Mouse (Mus musculus) limb, embryonic 14.5 days (tissue): ENCODE data around the gene Olfr1186. TPM values are rescaled to one million over a fixed set of nuclear protein-coding genes. Genes with fewer than 3 reads are reported as not detected.
"Not testable (repeated sequence)": the region's sequence is repeated elsewhere in the genome, so short reads cannot be mapped to it uniquely, and the experiment has no call there.

ENCODE experiments used
- ATAC-seq: fragments of 200-750 bp; cut with Nextera tagmentation; 2 replicates; pipeline ENCODE4 v1.8.0; 2017; ENCODE audit warnings: low read depth, moderate number of reproducible peaks, moderate TSS enrichment; ENCODE audit not compliant: low FRiP score
- DNase-seq: peaks from one replicate; pipeline ENCODE4 v3.0.0-alpha.2; 2015; ENCODE audit warnings: low spot score
- H3K27ac ChIP-seq: fragments of 300-500 bp; sonication (generic); replicated peaks from 2 replicates; pipeline ENCODE4 v1.5.1; 2014; ENCODE audit warnings: low read depth, mild to moderate bottlenecking, low read length, moderate library complexity, mixed read lengths
- H3K27me3 ChIP-seq: fragments of 300-500 bp; sonication (generic); 2 replicates; pipeline ENCODE4 v1.6.1; 2014; ENCODE audit warnings: low read length, mixed read lengths; ENCODE audit not compliant: control insufficient read depth, insufficient read depth
- H3K36me3 ChIP-seq: fragments of 300-500 bp; sonication (generic); 2 replicates; pipeline ENCODE4 v1.6.1; 2014; ENCODE audit warnings: mild to moderate bottlenecking, low read length, moderate library complexity, mixed read lengths; ENCODE audit not compliant: control insufficient read depth, insufficient read depth
- H3K4me1 ChIP-seq: fragments of 300-500 bp; sonication (generic); 2 replicates; pipeline ENCODE4 v1.6.1; 2014; ENCODE audit warnings: antibody characterized with exemption, low read length, mixed read lengths; ENCODE audit not compliant: control insufficient read depth, insufficient read depth
- H3K4me2 ChIP-seq: fragments of 300-500 bp; sonication (generic); replicated peaks from 2 replicates; pipeline ENCODE4 v1.6.1; 2014; ENCODE audit warnings: low read depth, mild to moderate bottlenecking, low read length, moderate library complexity; ENCODE audit not compliant: severe bottlenecking
- H3K4me3 ChIP-seq: fragments of 300-500 bp; sonication (generic); replicated peaks from 2 replicates; pipeline ENCODE4 v1.5.1; 2014; ENCODE audit warnings: low read length
- H3K9ac ChIP-seq: fragments of 300-500 bp; sonication (generic); 2 replicates; pipeline ENCODE4 v1.6.1; 2014; ENCODE audit warnings: mild to moderate bottlenecking, low read depth, low read length, moderate library complexity; ENCODE audit not compliant: severe bottlenecking
- H3K9me3 ChIP-seq: fragments of 300-500 bp; sonication (generic); 2 replicates; pipeline ENCODE4 v1.6.1; 2016; ENCODE audit warnings: low read length; ENCODE audit not compliant: control insufficient read depth
- POLR2A ChIP-seq: fragments of 200-500 bp; IDR thresholded peaks from 2 replicates; pipeline ENCODE4 v1.8.0; 2012; ENCODE audit warnings: inconsistent platforms, mild to moderate bottlenecking, moderate library complexity, borderline replicate concordance; ENCODE audit not compliant: insufficient read depth, insufficient read length; ENCODE audit errors: extremely low read depth
- WGBS: fragments of 180-500 bp; shearing (Covaris S2); extraction: QIAGEN DNeasy Blood & Tissue Kit; methylation state at CpG from one replicate; pipeline ENCODE4 v1.1.7; 2014; 5-methylcytosine and 5-hydroxymethylcytosine counted together
- polyA plus RNA-seq, 2 experiments: library from polyadenylated mRNA; depleted of rRNA in 1 of 2; stranded (reverse) in 1 of 2; unstranded in 1 of 2; fragments of >200 nt; fragmentation: Nextera tagmentation in 1 of 2; extraction: Ambion mirVana in 1 of 2; gene quantifications; 2 replicates each; pipeline versions ENCODE4 v1.2.1 to v1.2.3; 2012 to 2014

Olfr1186 gene
- polyA plus RNA-seq (2012; rRNA removed), result not detected in 2 replicates
- not detected in 2 replicates for polyA plus RNA-seq (2014; fragmentation: Nextera tagmentation; extraction: Ambion mirVana)

DNA sequence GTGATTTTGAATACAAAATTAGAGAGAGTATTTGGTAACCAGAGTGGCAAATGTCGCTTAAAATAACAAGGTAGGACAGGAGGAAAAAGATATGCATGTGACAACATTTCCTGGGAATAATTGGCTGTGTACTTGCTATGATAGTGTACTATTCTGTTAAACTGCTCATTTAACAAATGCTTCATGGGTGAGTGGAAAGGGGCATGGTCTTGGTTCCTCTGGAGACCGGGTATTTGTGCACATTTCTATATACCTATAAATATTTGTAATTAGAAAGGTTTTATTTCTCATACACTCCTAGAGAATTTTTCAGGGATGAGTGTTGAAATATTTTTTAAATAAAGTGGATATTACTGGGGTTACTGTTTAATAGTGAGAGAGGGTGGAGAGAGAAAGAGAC, at the start of gene Olfr1186:
Gene Olfr1186 (plus strand): TSS at position 301 of the 400 bp plus-strand sequence.
- Histone ChIP-seq H3K27me3 (no peaks in the 10 kb centered on the region), H3K4me1 (no peaks in the 10 kb centered on the region), H3K27ac (no peak within 1 kb of the TSS), H3K9ac (no peak within 1 kb of the TSS), H3K9me3 (no peaks in the 10 kb centered on the region), H3K4me3 (no peak within 1 kb of the TSS), H3K4me2 (no peak within 1 kb of the TSS), H3K36me3 (no peaks in the 10 kb centered on the region)
- DNase-seq, result no peak
- no peak for TF ChIP-seq POLR2A
- ATAC-seq, result no peak
- WGBS, result 85% methylated on average over 2 of the region's 2 CpGs

- H3K36me3 ChIP-seq, result no peaks in the 10 kb centered on the region
- H3K27me3 ChIP-seq, result no peaks in the 10 kb centered on the region
- no peaks in the 10 kb centered on the region for H3K9me3 ChIP-seq
- no peak within 1 kb of the TSS for H3K4me3 ChIP-seq
- ATAC-seq (no peak), DNase-seq (no peak)
- no peak for TF ChIP-seq POLR2A
- H3K9ac ChIP-seq, result no peak within 1 kb of the TSS
- H3K4me2 ChIP-seq, result no peak within 1 kb of the TSS
- WGBS, result 85% methylated on average over 2 of the region's 2 CpGs
- H3K27ac ChIP-seq, result no peak within 1 kb of the TSS
- H3K4me1 ChIP-seq, result no peaks in the 10 kb centered on the region
Measured at GRCm38 (mm10) chr2:88483298-88483697, 35.1 kb upstream of the Olfr1186 start, which contains the start of gene Olfr1184. Gene Olfr1184 (plus strand): TSS chr2:88483598.

- H3K27ac ChIP-seq, result no peak within 1 kb of the TSS
- H3K36me3 ChIP-seq, result no peaks in the 10 kb centered on the region
- 77% methylated on average over 2 of the region's 2 CpGs for WGBS
- DNase-seq, result no peak
- TF ChIP-seq POLR2A, result no peak
- no peak within 1 kb of the TSS for H3K4me2 ChIP-seq
- H3K4me3 ChIP-seq, result no peak within 1 kb of the TSS
- no peak within 1 kb of the TSS for H3K9ac ChIP-seq
- H3K4me1 ChIP-seq, result no peaks in the 10 kb centered on the region
- H3K9me3 ChIP-seq, result no peaks in the 10 kb centered on the region
- no peak for ATAC-seq
- no peaks in the 10 kb centered on the region for H3K27me3 ChIP-seq
Measured at GRCm38 (mm10) chr2:88493020-88493419, 25.3 kb upstream of the Olfr1186 start, which contains the start of gene Olfr1185-ps1. Gene Olfr1185-ps1 (plus strand): TSS chr2:88493320.

- no peak overlapping the region for H3K4me2 ChIP-seq
- ATAC-seq (no peak), DNase-seq (no peak)
- H3K4me3 ChIP-seq, result no peak overlapping the region
- H3K4me1 ChIP-seq, result no peaks in the 10 kb centered on the region
- H3K9me3 ChIP-seq, result no peaks in the 10 kb centered on the region
- H3K36me3 ChIP-seq, result no peaks in the 10 kb centered on the region
- no peak for TF ChIP-seq POLR2A
- H3K27me3 ChIP-seq, result no peaks in the 10 kb centered on the region
- no peak overlapping the region for H3K9ac ChIP-seq
- WGBS, result 70% methylated on average over 3 of the region's 3 CpGs
- H3K27ac ChIP-seq, result no peak overlapping the region
Measured at GRCm38 (mm10) chr2:88525720-88526119, 7.4 kb downstream of the Olfr1186 start.

GRCm38 (mm10) chr2:88556635-88557034, 38.3 kb downstream of the Olfr1186 start, which contains the start of gene Olfr1188:
Gene Olfr1188 (plus strand): TSS chr2:88556935.
- no peak for ATAC-seq

GRCm38 (mm10) chr2:88572696-88573095, 54.3 kb downstream of the Olfr1186 start:
- WGBS, result 92% methylated on average over 12 of the region's 12 CpGs
- ATAC-seq, DNase-seq, H3K4me3 ChIP-seq, H3K27me3 ChIP-seq, H3K36me3 ChIP-seq, H3K4me2 ChIP-seq, H3K4me1 ChIP-seq, H3K27ac ChIP-seq, H3K9ac ChIP-seq, H3K9me3 ChIP-seq: not testable (repeated sequence)

More at GRCm38 (mm10) chr2:88556635-88557034, 38.3 kb downstream of the Olfr1186 start, which contains the start of gene Olfr1188:
- no peaks in the 10 kb centered on the region for H3K9me3 ChIP-seq
- H3K9ac ChIP-seq, result no peak within 1 kb of the TSS
- TF ChIP-seq POLR2A, result no peak
- H3K36me3 ChIP-seq, result no peaks in the 10 kb centered on the region
- WGBS, result 80% methylated on average over 2 of the region's 2 CpGs
- H3K4me1 ChIP-seq, result no peaks in the 10 kb centered on the region
- H3K27ac ChIP-seq, result no peak within 1 kb of the TSS
- DNase-seq, result no peak
- no peak within 1 kb of the TSS for H3K4me2 ChIP-seq
- H3K4me3 ChIP-seq, result no peak within 1 kb of the TSS
- H3K27me3 ChIP-seq, result no peaks in the 10 kb centered on the region

Other genes with a start within 250 kb of the Olfr1186 start
- gene Olfr1173, start 238.7 kb upstream of the Olfr1186 start, polyA plus RNA-seq (2012; rRNA removed), result not detected in 2 replicates
- gene Olfr1173, start 238.7 kb upstream of the Olfr1186 start, polyA plus RNA-seq (2014; fragmentation: Nextera tagmentation; extraction: Ambion mirVana), result not detected in 2 replicates
- not detected in 2 replicates for gene Olfr1174-ps, start 203.4 kb upstream of the Olfr1186 start, polyA plus RNA-seq (2012; rRNA removed)
- gene Olfr1174-ps, start 203.4 kb upstream of the Olfr1186 start, polyA plus RNA-seq (2014; fragmentation: Nextera tagmentation; extraction: Ambion mirVana), result not detected in 2 replicates
- not detected in 2 replicates for gene Olfr1175-ps, start 191.3 kb upstream of the Olfr1186 start, polyA plus RNA-seq (2012; rRNA removed)
- not detected in 2 replicates for gene Olfr1175-ps, start 191.3 kb upstream of the Olfr1186 start, polyA plus RNA-seq (2014; fragmentation: Nextera tagmentation; extraction: Ambion mirVana)
- gene Olfr1176, start 181.8 kb upstream of the Olfr1186 start, polyA plus RNA-seq (2012; rRNA removed), result not detected in 2 replicates
- not detected in 2 replicates for gene Olfr1176, start 181.8 kb upstream of the Olfr1186 start, polyA plus RNA-seq (2014; fragmentation: Nextera tagmentation; extraction: Ambion mirVana)
- not detected in 2 replicates for gene Olfr1177-ps, start 172.1 kb upstream of the Olfr1186 start, polyA plus RNA-seq (2012; rRNA removed)
- not detected in 2 replicates for gene Olfr1177-ps, start 172.1 kb upstream of the Olfr1186 start, polyA plus RNA-seq (2014; fragmentation: Nextera tagmentation; extraction: Ambion mirVana)
- gene Olfr1178, start 131.5 kb upstream of the Olfr1186 start, polyA plus RNA-seq (2012; rRNA removed), result 0.08 TPM in 1 of 2 replicates, not detected in the other
- gene Olfr1178, start 131.5 kb upstream of the Olfr1186 start, polyA plus RNA-seq (2014; fragmentation: Nextera tagmentation; extraction: Ambion mirVana), result not detected in 2 replicates
- gene Olfr1179, start 112.1 kb upstream of the Olfr1186 start, polyA plus RNA-seq (2012; rRNA removed), result not detected in 2 replicates
- not detected in 2 replicates for gene Olfr1179, start 112.1 kb upstream of the Olfr1186 start, polyA plus RNA-seq (2014; fragmentation: Nextera tagmentation; extraction: Ambion mirVana)
- gene Olfr1180, start 99.4 kb upstream of the Olfr1186 start, polyA plus RNA-seq (2012; rRNA removed), result not detected in 2 replicates
- gene Olfr1180, start 99.4 kb upstream of the Olfr1186 start, polyA plus RNA-seq (2014; fragmentation: Nextera tagmentation; extraction: Ambion mirVana), result not detected in 2 replicates
- not detected in 2 replicates for gene Olfr1181, start 92.4 kb upstream of the Olfr1186 start, polyA plus RNA-seq (2012; rRNA removed)
- gene Olfr1181, start 92.4 kb upstream of the Olfr1186 start, polyA plus RNA-seq (2014; fragmentation: Nextera tagmentation; extraction: Ambion mirVana), result not detected in 2 replicates
- not detected in 2 replicates for gene Gm13757, start 69.4 kb upstream of the Olfr1186 start, polyA plus RNA-seq (2012; rRNA removed)
- gene Gm13757, start 69.4 kb upstream of the Olfr1186 start, polyA plus RNA-seq (2014; fragmentation: Nextera tagmentation; extraction: Ambion mirVana), result not detected in 2 replicates
- gene Olfr1183, start 63.7 kb upstream of the Olfr1186 start, polyA plus RNA-seq (2012; rRNA removed), result not detected in 2 replicates
- gene Olfr1183, start 63.7 kb upstream of the Olfr1186 start, polyA plus RNA-seq (2014; fragmentation: Nextera tagmentation; extraction: Ambion mirVana), result not detected in 2 replicates
- not detected in 2 replicates for gene Olfr1184, start 35.0 kb upstream of the Olfr1186 start, polyA plus RNA-seq (2012; rRNA removed)
- not detected in 2 replicates for gene Olfr1184, start 35.0 kb upstream of the Olfr1186 start, polyA plus RNA-seq (2014; fragmentation: Nextera tagmentation; extraction: Ambion mirVana)
- not detected in 2 replicates for gene Olfr1185-ps1, start 25.2 kb upstream of the Olfr1186 start, polyA plus RNA-seq (2012; rRNA removed)
- gene Olfr1185-ps1, start 25.2 kb upstream of the Olfr1186 start, polyA plus RNA-seq (2014; fragmentation: Nextera tagmentation; extraction: Ambion mirVana), result not detected in 2 replicates
- gene Olfr1188, start 38.4 kb downstream of the Olfr1186 start, polyA plus RNA-seq (2012; rRNA removed), result not detected in 2 replicates
- not detected in 2 replicates for gene Olfr1188, start 38.4 kb downstream of the Olfr1186 start, polyA plus RNA-seq (2014; fragmentation: Nextera tagmentation; extraction: Ambion mirVana)
- not detected in 2 replicates for gene Olfr1189, start 67.9 kb downstream of the Olfr1186 start, polyA plus RNA-seq (2012; rRNA removed)
- gene Olfr1189, start 67.9 kb downstream of the Olfr1186 start, polyA plus RNA-seq (2014; fragmentation: Nextera tagmentation; extraction: Ambion mirVana), result not detected in 2 replicates
- not detected in 2 replicates for gene Olfr1191-ps1, start 122.0 kb downstream of the Olfr1186 start, polyA plus RNA-seq (2012; rRNA removed)
- gene Olfr1191-ps1, start 122.0 kb downstream of the Olfr1186 start, polyA plus RNA-seq (2014; fragmentation: Nextera tagmentation; extraction: Ambion mirVana), result not detected in 2 replicates
- not detected in 2 replicates for gene Olfr1192-ps1, start 130.0 kb downstream of the Olfr1186 start, polyA plus RNA-seq (2012; rRNA removed)
- not detected in 2 replicates for gene Olfr1192-ps1, start 130.0 kb downstream of the Olfr1186 start, polyA plus RNA-seq (2014; fragmentation: Nextera tagmentation; extraction: Ambion mirVana)
- gene Olfr1193, start 157.1 kb downstream of the Olfr1186 start, polyA plus RNA-seq (2012; rRNA removed), result not detected in 2 replicates
- gene Olfr1193, start 157.1 kb downstream of the Olfr1186 start, polyA plus RNA-seq (2014; fragmentation: Nextera tagmentation; extraction: Ambion mirVana), result not detected in 2 replicates
- gene Olfr1195, start 170.6 kb downstream of the Olfr1186 start, polyA plus RNA-seq (2012; rRNA removed), result not detected in 2 replicates
- gene Olfr1195, start 170.6 kb downstream of the Olfr1186 start, polyA plus RNA-seq (2014; fragmentation: Nextera tagmentation; extraction: Ambion mirVana), result not detected in 2 replicates
- not detected in 2 replicates for gene Olfr1196, start 186.0 kb downstream of the Olfr1186 start, polyA plus RNA-seq (2012; rRNA removed)
- gene Olfr1196, start 186.0 kb downstream of the Olfr1186 start, polyA plus RNA-seq (2014; fragmentation: Nextera tagmentation; extraction: Ambion mirVana), result not detected in 2 replicates
- gene Olfr1197, start 213.8 kb downstream of the Olfr1186 start, polyA plus RNA-seq (2012; rRNA removed), result not detected in 2 replicates
- not detected in 2 replicates for gene Olfr1197, start 213.8 kb downstream of the Olfr1186 start, polyA plus RNA-seq (2014; fragmentation: Nextera tagmentation; extraction: Ambion mirVana)
- gene Olfr1198, start 232.8 kb downstream of the Olfr1186 start, polyA plus RNA-seq (2012; rRNA removed), result not detected in 2 replicates
- not detected in 2 replicates for gene Olfr1198, start 232.8 kb downstream of the Olfr1186 start, polyA plus RNA-seq (2014; fragmentation: Nextera tagmentation; extraction: Ambion mirVana)
- gene Olfr1199, start 241.9 kb downstream of the Olfr1186 start, polyA plus RNA-seq (2012; rRNA removed), result not detected in 2 replicates
- gene Olfr1199, start 241.9 kb downstream of the Olfr1186 start, polyA plus RNA-seq (2014; fragmentation: Nextera tagmentation; extraction: Ambion mirVana), result not detected in 2 replicates